Mouse (Mus musculus) embryonic facial prominence, embryonic 14.5 days (tissue): Measurements from ENCODE around the gene Ercc6. TPM values are rescaled to one million over a fixed set of nuclear protein-coding genes. Genes with fewer than 3 reads are reported as not detected.

Experiments used
- ATAC-seq: fragments of 200-750 bp; cut with Nextera tagmentation; 2 replicates; pipeline ENCODE4 v1.8.0; 2017; ENCODE audit warnings: low read depth, moderate number of reproducible peaks, moderate TSS enrichment
- DNase-seq: peaks from one replicate; pipeline ENCODE4 v3.0.0-alpha.2; 2015; ENCODE audit warnings: low spot score
- H3K27ac ChIP-seq: fragments of 300-500 bp; sonication (generic); replicated peaks from 2 replicates; pipeline ENCODE4 v1.5.1; 2014; ENCODE audit warnings: low read depth, mild to moderate bottlenecking, low read length, moderate library complexity
- H3K27me3 ChIP-seq: fragments of 300-500 bp; sonication (generic); replicated peaks from 2 replicates; pipeline ENCODE4 v1.6.1; 2014; ENCODE audit warnings: low read length; ENCODE audit not compliant: control insufficient read depth, insufficient read depth
- H3K36me3 ChIP-seq: fragments of 300-500 bp; sonication (generic); 2 replicates; pipeline ENCODE4 v1.6.1; 2014; ENCODE audit warnings: low read length, mixed read lengths; ENCODE audit not compliant: control insufficient read depth, insufficient read depth
- H3K4me1 ChIP-seq: fragments of 300-500 bp; sonication (generic); 2 replicates; pipeline ENCODE4 v1.6.1; 2014; ENCODE audit warnings: antibody characterized with exemption, low read length; ENCODE audit not compliant: control insufficient read depth, insufficient read depth
- H3K4me2 ChIP-seq: fragments of 300-500 bp; sonication (generic); 2 replicates; pipeline ENCODE4 v1.6.1; 2014; ENCODE audit warnings: low read depth, mild to moderate bottlenecking, low read length, moderate library complexity, mixed read lengths
- H3K4me3 ChIP-seq: fragments of 300-500 bp; sonication (generic); 2 replicates; pipeline ENCODE4 v1.5.1; 2014; ENCODE audit warnings: low read depth, mild to moderate bottlenecking, low read length
- H3K9ac ChIP-seq: fragments of 300-500 bp; sonication (generic); 2 replicates; pipeline ENCODE4 v1.6.1; 2014; ENCODE audit warnings: low read depth, mild to moderate bottlenecking, low read length, moderate library complexity, mixed read lengths
- H3K9me3 ChIP-seq: fragments of 300-500 bp; sonication (generic); 2 replicates; pipeline ENCODE4 v1.6.1; 2016; ENCODE audit warnings: low read length; ENCODE audit not compliant: control insufficient read depth
- WGBS: fragments of 180-500 bp; shearing (Covaris S2); extraction: QIAGEN DNeasy Blood & Tissue Kit; methylation state at CpG from one replicate; pipeline ENCODE4 v1.1.7; 2014; 5-methylcytosine and 5-hydroxymethylcytosine counted together
- polyA plus RNA-seq: library from polyadenylated mRNA; unstranded; fragments of >200 nt; fragmentation: Nextera tagmentation; extraction: Ambion mirVana; gene quantifications from 2 replicates; pipeline ENCODE4 v1.2.1, GENCODE M21; 2014

The Ercc6 gene
- polyA plus RNA-seq, 1 experiment from 2014 or later = 13.4 TPM

GRCm38 (mm10) chr14:32482061-32482460, 31.3 kb upstream of the Ercc6 start:
- Histone ChIP-seq H3K9me3 (no peaks in the 10 kb centered on the region), H3K9ac (no peak overlapping the region), H3K27ac (no peak overlapping the region), H3K4me1 (no peaks in the 10 kb centered on the region), H3K4me3 (no peak overlapping the region), H3K27me3 (no peaks in the 10 kb centered on the region), H3K36me3 (no peaks in the 10 kb centered on the region), H3K4me2 (no peak overlapping the region)
- WGBS = 10% methylated on average over 3 of the region's 3 CpGs
- ATAC-seq (no peak), DNase-seq (peak; percentile 49)

GRCm38 (mm10) chr14:32492521-32492920, 20.8 kb upstream of the Ercc6 start:
- 13% methylated on average over 13 of the region's 13 CpGs for WGBS
- ATAC-seq = 0 out of 2 replicates have a peak, but pooled peaks have one; percentile 37
- DNase-seq = peak; percentile 58
- Histone ChIP-seq H3K9me3 (no peaks in the 10 kb centered on the region), H3K4me2 (peak overlapping the region; percentile 49), H3K27me3 (peaks cover 4% of the 10 kb centered on the region; the same call in 1 of the 2 replicates), H3K4me1 (no peaks in the 10 kb centered on the region; the same call in 1 of the 2 replicates), H3K4me3 (peak overlapping the region; percentile 18; the same call in 1 of the 2 replicates), H3K27ac (no peak overlapping the region), H3K36me3 (no peaks in the 10 kb centered on the region), H3K9ac (0 out of 2 replicates have a peak overlapping the region, but pooled peaks have one; percentile 25)

GRCm38 (mm10) chr14:32496115-32496850, 17.0 kb upstream of the Ercc6 start:
- no peaks in the 10 kb centered on the region for H3K9me3 ChIP-seq
- no peak overlapping the region for H3K9ac ChIP-seq
- no peak for DNase-seq

GRCm38 (mm10) chr14:32501303-32501702, 12.0 kb upstream of the Ercc6 start:
- no peak for DNase-seq
- no peak overlapping the region for H3K9ac ChIP-seq
- H3K27ac ChIP-seq = no peak overlapping the region
- H3K4me1 ChIP-seq = no peaks in the 10 kb centered on the region; the same call in 1 of the 2 replicates
- H3K4me2 ChIP-seq = no peak overlapping the region
- no peak for ATAC-seq
- no peaks in the 10 kb centered on the region for H3K9me3 ChIP-seq
- no peaks in the 10 kb centered on the region for H3K36me3 ChIP-seq
- no peak overlapping the region for H3K4me3 ChIP-seq
- H3K27me3 ChIP-seq = no peaks in the 10 kb centered on the region
- 66% methylated on average over 2 of the region's 2 CpGs for WGBS

More at GRCm38 (mm10) chr14:32496115-32496850, 17.0 kb upstream of the Ercc6 start:
- H3K4me3 ChIP-seq = no peak overlapping the region
- no peak for ATAC-seq
- 74% methylated on average over 8 of the region's 8 CpGs for WGBS
- peaks cover 4% of the 10 kb centered on the region; the same call in 1 of the 2 replicates for H3K27me3 ChIP-seq
- no peaks in the 10 kb centered on the region; the same call in 1 of the 2 replicates for H3K4me1 ChIP-seq
- no peak overlapping the region for H3K27ac ChIP-seq
- no peak overlapping the region for H3K4me2 ChIP-seq
- no peaks in the 10 kb centered on the region for H3K36me3 ChIP-seq

GRCm38 (mm10) chr14:32502764-32503688, 10.3 kb upstream of the Ercc6 start:
- no peak for ATAC-seq
- no peaks in the 10 kb centered on the region for H3K36me3 ChIP-seq
- H3K9ac ChIP-seq = no peak overlapping the region
- H3K4me2 ChIP-seq = no peak overlapping the region
- no peak for DNase-seq
- no peak overlapping the region for H3K27ac ChIP-seq
- WGBS = 72% methylated on average over 9 of the region's 9 CpGs
- H3K27me3 ChIP-seq = no peaks in the 10 kb centered on the region
- H3K4me1 ChIP-seq = no peaks in the 10 kb centered on the region
- H3K4me3 ChIP-seq = no peak overlapping the region
- no peaks in the 10 kb centered on the region for H3K9me3 ChIP-seq

GRCm38 (mm10) chr14:32503897-32504296, 9.4 kb upstream of the Ercc6 start:
- H3K27ac ChIP-seq = no peak overlapping the region
- H3K4me2 ChIP-seq = no peak overlapping the region
- H3K4me3 ChIP-seq = no peak overlapping the region
- H3K27me3 ChIP-seq = no peaks in the 10 kb centered on the region
- no peak overlapping the region for H3K9ac ChIP-seq
- H3K9me3 ChIP-seq = no peaks in the 10 kb centered on the region
- 72% methylated on average over 1 of the region's 1 CpGs for WGBS
- H3K36me3 ChIP-seq = no peaks in the 10 kb centered on the region
- H3K4me1 ChIP-seq = no peaks in the 10 kb centered on the region
- DNase-seq = no peak
- ATAC-seq = no peak

- ATAC-seq (no peak), DNase-seq (no peak)
- 85% methylated on average over 10 of the region's 10 CpGs for WGBS
- no peak overlapping the region for H3K4me2 ChIP-seq
- H3K9me3 ChIP-seq = no peaks in the 10 kb centered on the region
- H3K4me3 ChIP-seq = no peak overlapping the region
- no peaks in the 10 kb centered on the region for H3K36me3 ChIP-seq
- no peaks in the 10 kb centered on the region for H3K4me1 ChIP-seq
- H3K27ac ChIP-seq = no peak overlapping the region
- H3K9ac ChIP-seq = no peak overlapping the region
- H3K27me3 ChIP-seq = no peaks in the 10 kb centered on the region
Observed at GRCm38 (mm10) chr14:32506329-32506728, 7.0 kb upstream of the Ercc6 start.

GRCm38 (mm10) chr14:32507216-32507615, 6.1 kb upstream of the Ercc6 start:
- no peak overlapping the region for H3K9ac ChIP-seq
- 79% methylated on average over 4 of the region's 4 CpGs for WGBS

More at GRCm38 (mm10) chr14:32507216-32507615, 6.1 kb upstream of the Ercc6 start:
- H3K4me2 ChIP-seq = no peak overlapping the region
- H3K4me1 ChIP-seq = no peaks in the 10 kb centered on the region
- no peak overlapping the region for H3K4me3 ChIP-seq
- no peak for DNase-seq
- no peak overlapping the region for H3K27ac ChIP-seq
- ATAC-seq = no peak
- H3K9me3 ChIP-seq = no peaks in the 10 kb centered on the region
- no peaks in the 10 kb centered on the region for H3K36me3 ChIP-seq
- no peaks in the 10 kb centered on the region for H3K27me3 ChIP-seq
